Mouse (Mus musculus): Measurements from ENCODE around the gene Igfbp5. TPM values are rescaled to one million over a fixed set of nuclear protein-coding genes. Genes with fewer than 3 reads are reported as not detected.

Gene Igfbp5
- polyA plus RNA-seq, 1 experiment from 2014 or later, result 122 TPM

- Histone ChIP-seq H3K4me2 (ENCODE audit: low read depth, low read length) (peak overlapping the region; percentile 94), H3K9me3 (replicated peaks; ENCODE audit: control insufficient read depth, low read length) (no peaks in the 10 kb centered on the region), H3K27ac (ENCODE audit: low read length) (peak overlapping the region; percentile 84), H3K36me3 (ENCODE audit: control insufficient read depth, insufficient read depth, low read length) (no peaks in the 10 kb centered on the region), H3K27me3 (ENCODE audit: control insufficient read depth, insufficient read depth, low read length) (no peaks in the 10 kb centered on the region), H3K4me3 (replicated peaks; ENCODE audit: low read length) (peak overlapping the region; percentile 82), H3K9ac (ENCODE audit: low read length) (peak overlapping the region; percentile 68), H3K4me1 (ENCODE audit: control insufficient read depth, insufficient read depth, low read length) (peaks cover 22% of the 10 kb centered on the region)
- no peak for ATAC-seq (ENCODE audit: insufficient read depth, low FRiP score)
- WGBS, result 0% methylated on average over 6 of the region's 6 CpGs
These were observed 3.4 kb downstream of the Igfbp5 start for GRCm38 (mm10) chr1:72871337-72871696.

GRCm38 (mm10) chr1:72870615-72871336, 3.9 kb downstream of the Igfbp5 start:
- Histone ChIP-seq H3K4me2 (ENCODE audit: low read depth, low read length) (peak overlapping the region; percentile 94), H3K9ac (ENCODE audit: low read length) (peak overlapping the region; percentile 68), H3K27me3 (ENCODE audit: control insufficient read depth, insufficient read depth, low read length) (no peaks in the 10 kb centered on the region), H3K4me3 (replicated peaks; ENCODE audit: low read length) (peak overlapping the region; percentile 82), H3K4me1 (ENCODE audit: control insufficient read depth, insufficient read depth, low read length) (peaks cover 25% of the 10 kb centered on the region), H3K9me3 (replicated peaks; ENCODE audit: control insufficient read depth, low read length) (no peaks in the 10 kb centered on the region), H3K27ac (ENCODE audit: low read length) (peak overlapping the region; percentile 84), H3K36me3 (ENCODE audit: control insufficient read depth, insufficient read depth, low read length) (no peaks in the 10 kb centered on the region)
- peak; percentile 59; the same call in 1 of the 2 replicates for ATAC-seq (ENCODE audit: insufficient read depth, low FRiP score)
- 2% methylated on average over 20 of the region's 20 CpGs for WGBS

- H3K27ac ChIP-seq (ENCODE audit: low read length), result peak overlapping the region; percentile 84
- no peaks in the 10 kb centered on the region for H3K9me3 ChIP-seq (replicated peaks; ENCODE audit: control insufficient read depth, low read length)
- WGBS, result 5% methylated on average over 22 of the region's 22 CpGs
- H3K9ac ChIP-seq (ENCODE audit: low read length), result peak overlapping the region; percentile 68
- no peaks in the 10 kb centered on the region for H3K36me3 ChIP-seq (ENCODE audit: control insufficient read depth, insufficient read depth, low read length)
- ATAC-seq (ENCODE audit: insufficient read depth, low FRiP score), result peak; percentile 20; the same call in 1 of the 2 replicates
- H3K4me2 ChIP-seq (ENCODE audit: low read depth, low read length), result peak overlapping the region; percentile 94
- no peaks in the 10 kb centered on the region for H3K27me3 ChIP-seq (ENCODE audit: control insufficient read depth, insufficient read depth, low read length)
- H3K4me1 ChIP-seq (ENCODE audit: control insufficient read depth, insufficient read depth, low read length), result peaks cover 25% of the 10 kb centered on the region
- H3K4me3 ChIP-seq (replicated peaks; ENCODE audit: low read length), result peak overlapping the region; percentile 82
These were observed 4.7 kb downstream of the Igfbp5 start for GRCm38 (mm10) chr1:72869681-72870614.

GRCm38 (mm10) chr1:72869275-72869674, 5.4 kb downstream of the Igfbp5 start:
- ATAC-seq (ENCODE audit: insufficient read depth, low FRiP score), result no peak
- H3K4me1 ChIP-seq (ENCODE audit: control insufficient read depth, insufficient read depth, low read length), result peaks cover 25% of the 10 kb centered on the region

GRCm38 (mm10) chr1:72868429-72869215, 6.1 kb downstream of the Igfbp5 start:
- Histone ChIP-seq H3K9ac (ENCODE audit: low read length) (no peak overlapping the region), H3K27ac (ENCODE audit: low read length) (no peak overlapping the region), H3K27me3 (ENCODE audit: control insufficient read depth, insufficient read depth, low read length) (no peaks in the 10 kb centered on the region), H3K4me1 (ENCODE audit: control insufficient read depth, insufficient read depth, low read length) (peaks cover 25% of the 10 kb centered on the region), H3K36me3 (ENCODE audit: control insufficient read depth, insufficient read depth, low read length) (no peaks in the 10 kb centered on the region), H3K4me3 (replicated peaks; ENCODE audit: low read length) (no peak overlapping the region), H3K4me2 (ENCODE audit: low read depth, low read length) (no peak overlapping the region), H3K9me3 (replicated peaks; ENCODE audit: control insufficient read depth, low read length) (no peaks in the 10 kb centered on the region)
- WGBS, result 69% methylated on average over 10 of the region's 10 CpGs
- no peak for ATAC-seq (ENCODE audit: insufficient read depth, low FRiP score)

More at GRCm38 (mm10) chr1:72869275-72869674, 5.4 kb downstream of the Igfbp5 start:
- no peak overlapping the region for H3K27ac ChIP-seq (ENCODE audit: low read length)
- no peaks in the 10 kb centered on the region for H3K9me3 ChIP-seq (replicated peaks; ENCODE audit: control insufficient read depth, low read length)
- peak overlapping the region; percentile 94; the same call in 1 of the 2 replicates for H3K4me2 ChIP-seq (ENCODE audit: low read depth, low read length)
- H3K36me3 ChIP-seq (ENCODE audit: control insufficient read depth, insufficient read depth, low read length), result no peaks in the 10 kb centered on the region
- no peaks in the 10 kb centered on the region for H3K27me3 ChIP-seq (ENCODE audit: control insufficient read depth, insufficient read depth, low read length)
- H3K4me3 ChIP-seq (replicated peaks; ENCODE audit: low read length), result no peak overlapping the region
- H3K9ac ChIP-seq (ENCODE audit: low read length), result no peak overlapping the region

GRCm38 (mm10) chr1:72867346-72867745, 7.3 kb downstream of the Igfbp5 start:
- H3K27me3 ChIP-seq (ENCODE audit: control insufficient read depth, insufficient read depth, low read length), result no peaks in the 10 kb centered on the region
- H3K36me3 ChIP-seq (ENCODE audit: control insufficient read depth, insufficient read depth, low read length), result no peaks in the 10 kb centered on the region
- 46% methylated on average over 1 of the region's 1 CpGs for WGBS
- no peak for ATAC-seq (ENCODE audit: insufficient read depth, low FRiP score)
- H3K9me3 ChIP-seq (replicated peaks; ENCODE audit: control insufficient read depth, low read length), result no peaks in the 10 kb centered on the region
- H3K9ac ChIP-seq (ENCODE audit: low read length), result no peak overlapping the region
- H3K4me3 ChIP-seq (replicated peaks; ENCODE audit: low read length), result no peak overlapping the region
- no peak overlapping the region for H3K4me2 ChIP-seq (ENCODE audit: low read depth, low read length)
- H3K4me1 ChIP-seq (ENCODE audit: control insufficient read depth, insufficient read depth, low read length), result peaks cover 25% of the 10 kb centered on the region
- H3K27ac ChIP-seq (ENCODE audit: low read length), result no peak overlapping the region

- WGBS, result 51% methylated on average over 5 of the region's 5 CpGs
- H3K4me1 ChIP-seq (ENCODE audit: control insufficient read depth, insufficient read depth, low read length), result peaks cover 20% of the 10 kb centered on the region
- no peak overlapping the region for H3K9ac ChIP-seq (ENCODE audit: low read length)
- no peaks in the 10 kb centered on the region for H3K9me3 ChIP-seq (replicated peaks; ENCODE audit: control insufficient read depth, low read length)
- no peak overlapping the region for H3K27ac ChIP-seq (ENCODE audit: low read length)
- ATAC-seq (ENCODE audit: insufficient read depth, low FRiP score), result no peak
- H3K4me3 ChIP-seq (replicated peaks; ENCODE audit: low read length), result no peak overlapping the region
- H3K36me3 ChIP-seq (ENCODE audit: control insufficient read depth, insufficient read depth, low read length), result no peaks in the 10 kb centered on the region
- no peak overlapping the region for H3K4me2 ChIP-seq (ENCODE audit: low read depth, low read length)
- H3K27me3 ChIP-seq (ENCODE audit: control insufficient read depth, insufficient read depth, low read length), result no peaks in the 10 kb centered on the region
These were observed 8.3 kb downstream of the Igfbp5 start for GRCm38 (mm10) chr1:72866417-72866816.

GRCm38 (mm10) chr1:72865900-72866299, 8.8 kb downstream of the Igfbp5 start:
- Histone ChIP-seq H3K4me3 (replicated peaks; ENCODE audit: low read length) (no peak overlapping the region), H3K36me3 (ENCODE audit: control insufficient read depth, insufficient read depth, low read length) (no peaks in the 10 kb centered on the region), H3K27ac (ENCODE audit: low read length) (no peak overlapping the region), H3K9me3 (replicated peaks; ENCODE audit: control insufficient read depth, low read length) (no peaks in the 10 kb centered on the region), H3K27me3 (ENCODE audit: control insufficient read depth, insufficient read depth, low read length) (no peaks in the 10 kb centered on the region), H3K4me2 (ENCODE audit: low read depth, low read length) (no peak overlapping the region), H3K9ac (ENCODE audit: low read length) (no peak overlapping the region), H3K4me1 (ENCODE audit: control insufficient read depth, insufficient read depth, low read length) (peaks cover 19% of the 10 kb centered on the region)
- no peak for ATAC-seq (ENCODE audit: insufficient read depth, low FRiP score)
- 20% methylated on average over 6 of the region's 6 CpGs for WGBS
